Mouse (Mus musculus) effector memory CD4-positive, alpha-beta T cell, adult 7 months (primary cell): ENCODE measurements around the gene Polr1d. TPM values are rescaled to one million over a fixed set of nuclear protein-coding genes. Genes with fewer than 3 reads are reported as not detected.

Source experiments
- polyA plus RNA-seq: library from polyadenylated mRNA; unstranded; fragments of 100-300 nt; shearing (Covaris generic); gene quantifications from one replicate; pipeline ENCODE4 v1.2.1, GENCODE M21; 2017

The Polr1d gene
- polyA plus RNA-seq: 184 TPM

DNA sequence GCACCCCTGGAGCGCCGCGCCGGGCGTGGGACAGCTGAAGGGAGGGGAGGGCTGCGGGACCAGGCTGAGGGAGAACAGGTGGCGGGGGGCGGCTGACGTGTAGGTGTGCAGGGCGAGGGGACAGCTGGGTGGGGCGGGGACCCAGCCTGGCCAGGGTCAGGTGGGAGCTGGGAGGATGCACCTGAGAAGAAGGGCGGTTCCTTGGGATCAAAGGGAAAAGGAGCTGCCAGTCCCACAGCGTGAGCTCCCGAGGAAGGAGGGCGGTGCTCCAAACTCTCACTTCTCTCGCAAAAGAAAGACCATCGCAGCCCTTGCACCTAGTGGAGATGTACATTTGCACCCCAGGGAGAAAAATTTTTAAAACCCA is at the start of gene Polr1d:
Gene Polr1d, plus strand, starts transcription at position 252 of the 367 bp plus-strand sequence.

GRCm38 (mm10) chr5:147076026-147076798 is 638 bp upstream of the Polr1d start, which contains the start of gene Lnx2:
Gene Lnx2, minus strand, starts transcription at chr5:147076586.

Other genes with a start within 250 kb of the Polr1d start
- gene Rpl21, start 244.2 kb upstream of the Polr1d start, polyA plus RNA-seq: 419 TPM
- 15.8 TPM for gene Rasl11a, start 232.0 kb upstream of the Polr1d start, polyA plus RNA-seq
- 49.7 TPM for gene Gtf3a, start 128.4 kb upstream of the Polr1d start, polyA plus RNA-seq
- gene Mtif3, start 113.2 kb upstream of the Polr1d start, polyA plus RNA-seq: 19.5 TPM
- 79.5 TPM for gene Lnx2, start 464 bp upstream of the Polr1d start, polyA plus RNA-seq
- not detected for gene Gsx1, start 111.6 kb downstream of the Polr1d start, polyA plus RNA-seq
- not detected for gene Pdx1, start 192.9 kb downstream of the Polr1d start, polyA plus RNA-seq
- not detected for gene Cdx2, start 230.2 kb downstream of the Polr1d start, polyA plus RNA-seq
- gene Urad, start 245.4 kb downstream of the Polr1d start, polyA plus RNA-seq: not detected